Comparison of ENCODE assay signal across 9 mouse cellular contexts in the genomic region with DNA sequence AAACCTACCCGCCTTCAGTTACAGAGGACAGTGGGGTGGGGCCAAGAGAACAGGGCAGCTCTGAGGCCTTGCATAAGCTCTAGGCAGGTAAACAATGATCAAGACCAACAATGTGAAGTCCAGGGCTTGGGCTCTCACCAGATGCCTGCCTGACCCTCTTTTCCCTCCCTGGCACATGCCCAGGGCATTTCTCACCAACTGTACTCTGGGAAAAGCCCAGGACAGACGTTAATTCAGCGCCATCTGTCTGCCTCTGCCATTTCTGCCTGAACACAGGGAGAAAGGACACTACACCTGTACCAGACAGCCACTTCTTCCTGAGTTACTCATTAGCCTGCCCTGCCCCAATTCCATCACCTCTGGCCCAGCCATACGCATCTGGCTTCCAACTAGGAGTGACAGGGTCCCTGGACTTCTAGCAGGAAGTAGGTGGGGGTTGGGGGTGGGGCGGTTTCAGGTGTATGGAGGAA. TPM values are rescaled to one million over a fixed set of nuclear protein-coding genes. Genes with fewer than 3 reads are reported as not detected.
A peak's percentile ranks its signal among the peaks of the same experiment; 100 is the strongest.
DNase-seq lines count a peak whose midpoint lies in the region; ATAC-seq lines count a peak whose summit lies in the region.
"Had no signal": no experiment of that assay in that cellular context is flagged by ENCODE, and none has a peak within 500 bp of the region (broad histone marks: within the 10 kb centered on the region; RNA-seq: fewer than 3 reads in every experiment).

No protein-coding gene starts in this region.

- peak overlapping the region; percentile 92 for H3K27ac ChIP-seq in kidney, embryonic 16.5 days (ENCODE audit: low read length)
- H3K27ac ChIP-seq in lung, embryonic 16.5 days (ENCODE audit: low read length) = peak overlapping the region; percentile 96

- no peak overlapping the region for H3K9ac ChIP-seq in kidney, embryonic 16.5 days (replicated peaks; ENCODE audit: low read length)
- H3K9ac ChIP-seq in lung, embryonic 16.5 days (ENCODE audit: low read length) = peak overlapping the region; percentile 42

- peak; percentile 74 for ATAC-seq in kidney, embryonic 16.5 days (ENCODE audit: low FRiP score, low TSS enrichment)
- ATAC-seq in lung, embryonic 16.5 days (ENCODE audit: low read depth) = peak; percentile 24
- no peak for ATAC-seq in monocyte, adult 5-6 weeks (replicated peaks; ENCODE audit: insufficient number of reproducible peaks, low FRiP score, low TSS enrichment, poor library complexity, severe bottlenecking)

- WGBS in kidney, embryonic 16.5 days = 49% methylated on average over 5 of the region's 5 CpGs
- 32% methylated on average over 5 of the region's 5 CpGs for WGBS in lung, embryonic 16.5 days

- no peaks in the 10 kb centered on the region for H3K9me3 ChIP-seq in kidney, embryonic 16.5 days (ENCODE audit: low read length)
- H3K9me3 ChIP-seq in lung, embryonic 16.5 days (ENCODE audit: control insufficient read depth, low read length) = no peaks in the 10 kb centered on the region
- H3K9me3 ChIP-seq: heart, embryonic 12.5 days had no signal

- no peaks in the 10 kb centered on the region for H3K36me3 ChIP-seq in kidney, embryonic 16.5 days (ENCODE audit: insufficient read depth, low read length)
- H3K36me3 ChIP-seq in lung, embryonic 16.5 days (ENCODE audit: control insufficient read depth, insufficient read depth, low read length) = no peaks in the 10 kb centered on the region
- H3K36me3 ChIP-seq: heart, embryonic 12.5 days had no signal

- H3K27me3 ChIP-seq in kidney, embryonic 16.5 days (ENCODE audit: insufficient read depth, low read length) = no peaks in the 10 kb centered on the region; the same call in 1 of the 2 replicates
- H3K27me3 ChIP-seq in lung, embryonic 16.5 days (ENCODE audit: control insufficient read depth, insufficient read depth, low read depth, low read length) = peaks cover 8% of the 10 kb centered on the region

- intact Hi-C loops in heart, postnatal 25 days (cut with DNase I) = no loop called here

- peak; percentile 50 for DNase-seq in MN1 (ENCODE audit: low spot score)
- DNase-seq in cerebellum, adult 9-11 months = peak; percentile 59
- DNase-seq in heart, postnatal 25 days (ENCODE audit: low spot score) = no peak
- DNase-seq in layer of hippocampus, adult 8-10 months (ENCODE audit: low spot score in 2 of 2) = no peak
- no peak for DNase-seq in gastrocnemius, adult 18-20 months (ENCODE audit: low spot score)

- H3K4me2 ChIP-seq in kidney, embryonic 16.5 days (replicated peaks; ENCODE audit: low read depth, low read length) = peak overlapping the region; percentile 76
- H3K4me2 ChIP-seq in lung, embryonic 16.5 days (ENCODE audit: low read depth, low read length) = peak overlapping the region; percentile 46
- H3K4me2 ChIP-seq: heart, embryonic 12.5 days had no signal

- H3K4me3 ChIP-seq in kidney, embryonic 16.5 days (ENCODE audit: low read length) = peak overlapping the region; percentile 2; the same call in 1 of the 2 replicates
- peak overlapping the region; percentile 5 for H3K4me3 ChIP-seq in lung, embryonic 16.5 days (ENCODE audit: low read length)
- H3K4me3 ChIP-seq: heart, embryonic 12.5 days had no signal

- H3K4me1 ChIP-seq in kidney, embryonic 16.5 days (ENCODE audit: insufficient read depth, low read length) = peaks cover 18% of the 10 kb centered on the region
- H3K4me1 ChIP-seq in lung, embryonic 16.5 days (replicated peaks; ENCODE audit: control insufficient read depth, insufficient read depth, low read length) = 0 out of 2 replicates have a peak, but pooled peaks cover 5% of the 10 kb centered on the region

RNA-seq across cellular contexts. Expression of gene Cgn, which starts 2.8 kb away (rescaled TPM):
- 20.7 and 24.0 TPM in 2 replicates for polyA plus RNA-seq in kidney, embryonic 16.5 days (2015; fragmentation: Nextera tagmentation; extraction: Ambion mirVana)
- 33.6 and 37.7 TPM in 2 replicates for polyA plus RNA-seq in lung, embryonic 16.5 days (2015; fragmentation: Nextera tagmentation; extraction: Ambion mirVana)
- total RNA-seq in monocyte, adult 5-6 weeks (2017) = 0.32 TPM in 1 of 3 replicates, not detected in the others
- total RNA-seq in heart, postnatal 25 days (2021) = under 1 TPM; 0.60 to 0.92 TPM
- 1 to 10 TPM; 4.0 to 5.5 (median 4.7) TPM for total RNA-seq in layer of hippocampus, adult 8-10 months (2022)
- under 1 TPM; 0.05 to 0.14 TPM for total RNA-seq in gastrocnemius, adult 18-20 months (2021)

RNA-seq across cellular contexts. Expression of gene Pogz, which starts 53.9 kb away (rescaled TPM):
- 15.9 and 21.0 TPM in 2 replicates for polyA plus RNA-seq in kidney, embryonic 16.5 days (2015; fragmentation: Nextera tagmentation; extraction: Ambion mirVana)
- polyA plus RNA-seq in lung, embryonic 16.5 days (2015; fragmentation: Nextera tagmentation; extraction: Ambion mirVana) = 14.6 and 16.9 TPM in 2 replicates
- total RNA-seq in monocyte, adult 5-6 weeks (2017) = 14.4 to 29.8 TPM (median 15.6 TPM) in 3 replicates
- 10 to 100 TPM; 16.6 to 21.3 TPM for total RNA-seq in heart, postnatal 25 days (2021)
- 10 to 100 TPM; 52.0 to 71.5 (median 61.4) TPM for total RNA-seq in layer of hippocampus, adult 8-10 months (2022)
- 10 to 100 TPM; 13.0 to 16.4 TPM for total RNA-seq in gastrocnemius, adult 18-20 months (2021)

Comparison
In these comparisons a context has a peak if more than half of its experiments do, and no peak if none do; other contexts are left out.
1. DNase-seq: peak in MN1 (single experiment) and cerebellum, adult 9-11 months (single experiment); none in heart, postnatal 25 days (single experiment), layer of hippocampus, adult 8-10 months (0 of 2) and gastrocnemius, adult 18-20 months (single experiment).